Mouse (Mus musculus) CH12.LX (cell line): ENCODE measurements around the gene Ptges3. TPM values are rescaled to one million over a fixed set of nuclear protein-coding genes. Genes with fewer than 3 reads are reported as not detected.
A peak's percentile ranks its signal among the peaks of the same experiment; 100 is the strongest.

Experiments
- DNase-seq: peaks from one replicate; pipeline ENCODE4 v3.0.0-alpha.2; 2013; ENCODE audit errors: extremely low read depth
- H3K27ac ChIP-seq: 2 replicates; pipeline ENCODE4 v1.5.1; 2012; ENCODE audit warnings: low read depth, mild to moderate bottlenecking, control low read depth, moderate library complexity; ENCODE audit not compliant: insufficient read depth
- H3K27me3 ChIP-seq: replicated peaks from 2 replicates; pipeline ENCODE3; 2012; ENCODE audit warnings: inconsistent platforms
- H3K36me3 ChIP-seq, 2 experiments: replicated peaks in 1 of 2; 2 replicates each; pipeline versions ENCODE3 to v1.6.1; 2012; ENCODE audit warnings: inconsistent platforms in 1 of 2, low read length in 1 of 2, mild to moderate bottlenecking in 1 of 2, mixed read lengths in 1 of 2, moderate library complexity in 1 of 2; ENCODE audit not compliant: control insufficient read depth in 1 of 2, insufficient read depth in 1 of 2
- H3K4me1 ChIP-seq, 2 experiments: 2 replicates each; pipeline ENCODE4 v1.6.1; 2012; ENCODE audit warnings: inconsistent platforms in 1 of 2, moderate library complexity in 1 of 2; ENCODE audit not compliant: insufficient read depth in 2 of 2, control insufficient read depth in 1 of 2
- H3K4me2 ChIP-seq: 2 replicates; pipeline ENCODE4 v1.6.1; 2012; ENCODE audit warnings: low read depth, mild to moderate bottlenecking, control low read depth; ENCODE audit not compliant: poor library complexity, insufficient read depth, severe bottlenecking
- H3K4me3 ChIP-seq, 3 experiments: fragments of 150-350 bp in 1 of 3; sonication (generic) in 1 of 3; replicated peaks in 1 of 3; 2 replicates each; pipeline versions ENCODE3 to v1.5.1; 2011 to 2012; ENCODE audit warnings: low read depth in 2 of 3, low read length in 2 of 3, mild to moderate bottlenecking in 2 of 3, moderate library complexity in 2 of 3, control low read depth in 1 of 3, improper control_type of control experiment in 1 of 3, inconsistent platforms in 1 of 3, mixed read lengths in 1 of 3; ENCODE audit not compliant: poor library complexity in 1 of 3
- H3K79me2 ChIP-seq: replicated peaks from 2 replicates; pipeline ENCODE4 v1.6.1; 2012; ENCODE audit warnings: mild to moderate bottlenecking, moderate library complexity; ENCODE audit not compliant: control insufficient read depth, poor library complexity, insufficient read depth, severe bottlenecking; ENCODE audit errors: extremely low read depth
- H3K9ac ChIP-seq: 2 replicates; pipeline ENCODE4 v1.6.1; 2012; ENCODE audit warnings: low read depth, mild to moderate bottlenecking, control low read depth, moderate library complexity; ENCODE audit not compliant: insufficient read depth
- H3K9me3 ChIP-seq: replicated peaks from 2 replicates; pipeline ENCODE3; 2012; ENCODE audit warnings: low read length, inconsistent platforms, mixed read lengths
- CHD1 ChIP-seq: IDR thresholded peaks from 2 replicates; pipeline ENCODE4 v1.6.1; 2012; ENCODE audit warnings: low read depth, low read length, improper control_type of control experiment, inconsistent platforms
- ETS1 ChIP-seq: conservative IDR thresholded peaks from 2 replicates; pipeline ENCODE4 v1.6.1; 2012; ENCODE audit warnings: low read depth, mild to moderate bottlenecking, inconsistent platforms, low read length, improper control_type of control experiment, moderate library complexity
- GABPA ChIP-seq: IDR thresholded peaks from 2 replicates; pipeline ENCODE4 v1.6.1; 2012; ENCODE audit warnings: low read depth, low read length, improper control_type of control experiment, inconsistent platforms; ENCODE audit not compliant: insufficient replicate concordance
- HCFC1 ChIP-seq: IDR thresholded peaks from 2 replicates; pipeline ENCODE4 v1.6.1; 2012; ENCODE audit warnings: low read depth, mild to moderate bottlenecking, inconsistent platforms, low read length, improper control_type of control experiment
- IRF4 ChIP-seq: IDR thresholded peaks from 2 replicates; pipeline ENCODE4 v1.6.1; 2014; ENCODE audit warnings: low read depth, mild to moderate bottlenecking, inconsistent platforms, low read length, improper control_type of control experiment
- JUN ChIP-seq: IDR thresholded peaks from 2 replicates; pipeline ENCODE4 v1.6.1; 2011; ENCODE audit warnings: low read depth, mild to moderate bottlenecking, low read length, improper control_type of control experiment, moderate library complexity; ENCODE audit not compliant: insufficient read depth
- JUND ChIP-seq: conservative IDR thresholded peaks from 2 replicates; pipeline ENCODE4 v1.6.1; 2011; ENCODE audit warnings: low read depth, low read length, improper control_type of control experiment
- MAZ ChIP-seq: IDR thresholded peaks from 2 replicates; pipeline ENCODE4 v1.6.1; 2012; ENCODE audit warnings: low read depth, mild to moderate bottlenecking, inconsistent platforms, low read length, improper control_type of control experiment, moderate library complexity
- MXI1 ChIP-seq: IDR thresholded peaks from 2 replicates; pipeline ENCODE4 v1.6.1; 2011; ENCODE audit warnings: mild to moderate bottlenecking, low read depth, low read length, improper control_type of control experiment
- NRF1 ChIP-seq: IDR thresholded peaks from 2 replicates; pipeline ENCODE4 v1.6.1; 2014; ENCODE audit warnings: low read depth, mild to moderate bottlenecking, inconsistent platforms, low read length, improper control_type of control experiment, moderate library complexity
- PAX5 ChIP-seq: IDR thresholded peaks from 2 replicates; pipeline ENCODE4 v1.6.1; 2012; ENCODE audit warnings: low read length, inconsistent platforms, mixed read lengths
- POLR2A ChIP-seq: IDR thresholded peaks from 2 replicates; pipeline ENCODE4 v1.6.1; 2011; ENCODE audit warnings: low read depth, mild to moderate bottlenecking, improper control_type of control experiment, low read length
- RAD21 ChIP-seq: IDR thresholded peaks from 2 replicates; pipeline ENCODE4 v1.6.1; 2011; ENCODE audit warnings: low read depth, mild to moderate bottlenecking, low read length, improper control_type of control experiment, moderate library complexity
- RCOR1 ChIP-seq: conservative IDR thresholded peaks from 2 replicates; pipeline ENCODE4 v1.6.1; 2012; ENCODE audit warnings: low read depth, mild to moderate bottlenecking, inconsistent platforms, low read length, improper control_type of control experiment
- SIN3A ChIP-seq: IDR thresholded peaks from 2 replicates; pipeline ENCODE4 v1.6.1; 2012; ENCODE audit warnings: low read length, improper control_type of control experiment, inconsistent platforms
- TBP ChIP-seq: conservative IDR thresholded peaks from 2 replicates; pipeline ENCODE4 v1.6.1; 2011; ENCODE audit warnings: low read depth, low read length, improper control_type of control experiment
- TCF12 ChIP-seq: IDR thresholded peaks from 2 replicates; pipeline ENCODE4 v1.6.1; 2014; ENCODE audit warnings: low read depth, mild to moderate bottlenecking, inconsistent platforms, low read length, improper control_type of control experiment
- USF2 ChIP-seq: conservative IDR thresholded peaks from 2 replicates; pipeline ENCODE4 v1.6.1; 2011; ENCODE audit warnings: low read depth, low read length, improper control_type of control experiment
- ZC3H11A ChIP-seq: IDR thresholded peaks from 2 replicates; pipeline ENCODE4 v1.6.1; 2012; ENCODE audit warnings: low read depth, mild to moderate bottlenecking, inconsistent platforms, low read length, improper control_type of control experiment
- ZMIZ1 ChIP-seq: IDR thresholded peaks from 2 replicates; pipeline ENCODE4 v1.6.1; 2012; ENCODE audit warnings: low read depth, mild to moderate bottlenecking, inconsistent platforms, low read length, improper control_type of control experiment
- ZNF384 ChIP-seq: IDR thresholded peaks from 2 replicates; pipeline ENCODE4 v1.6.1; 2012; ENCODE audit warnings: low read depth, low read length, improper control_type of control experiment, inconsistent platforms
- dilution Hi-C: fragments of 300-500 bp; cut with MboI; formaldehyde crosslinking; loops from 2 replicates; pipeline ENCODE4 v1.14.3; 2020; ENCODE audit warnings: low sequenced_read_pairs; ENCODE audit not compliant: extremely low pct_unique_long_range_greater_than_20kb, extremely low pct_ligation_motif_present
- in situ Hi-C: fragments of 300-500 bp; cut with MboI; formaldehyde crosslinking; loops from 3 replicates; pipeline ENCODE4 v1.14.3; 2019; ENCODE audit warnings: low sequenced_read_pairs, low pct_ligation_motif_present, low pct_unique_long_range_greater_than_20kb, mixed read lengths
- polyA plus RNA-seq: library from polyadenylated mRNA; unstranded; fragments of >175 nt; gene quantifications from 2 replicates; pipeline ENCODE4 v1.2.1, GENCODE M21; 2012; ENCODE audit warnings: low read depth; ENCODE audit not compliant: insufficient read length
- total RNA-seq, 2 experiments: library from RNA; depleted of rRNA; stranded (reverse); fragments of 300-350 nt in 1 of 2; fragments of >200 nt in 1 of 2; gene quantifications; 2 replicates each; pipeline ENCODE4 v1.2.3; 2012 to 2014

Ptges3 gene
- total and polyA plus RNA-seq, 3 experiments: 124 to 274 (median 196) TPM

DNA sequence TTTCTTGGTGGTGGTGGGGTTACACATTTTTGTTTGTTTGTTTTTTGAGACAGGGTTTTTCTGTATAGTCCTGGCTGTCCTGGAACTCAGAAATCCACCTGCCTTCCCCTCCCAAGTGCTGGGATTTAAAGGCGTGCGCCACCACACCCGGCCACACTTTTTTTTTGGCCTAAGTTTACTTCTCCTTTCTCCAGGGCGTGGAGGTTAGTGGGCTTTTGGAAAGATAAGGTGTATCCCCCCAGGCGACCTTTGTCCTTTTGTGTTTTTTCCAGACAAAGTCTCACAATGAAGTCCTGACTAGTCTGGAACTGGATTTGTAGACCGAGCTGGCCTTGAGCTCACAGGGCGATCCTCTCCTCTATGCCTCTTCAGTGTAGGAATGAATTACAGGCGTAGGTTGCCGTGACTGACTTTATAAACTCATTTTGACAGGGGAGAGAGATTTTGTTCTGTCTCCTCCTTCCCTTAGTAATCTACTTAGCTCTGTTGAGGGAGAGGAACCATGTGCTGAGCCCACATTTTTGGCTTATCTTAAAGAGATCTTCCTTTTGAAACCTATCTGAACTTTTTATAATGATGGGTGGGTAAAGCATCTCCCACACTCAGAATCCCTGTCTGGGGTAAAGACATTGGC, 36.4 kb downstream of the Ptges3 start:
- dilution Hi-C loops: no loop called here
- no peak for DNase-seq
- no peak overlapping the region for H3K27ac ChIP-seq
- H3K4me3 ChIP-seq: peak overlapping the region in 2 of 3 experiments; percentile 29 to 78
- peaks cover 35% of the 10 kb centered on the region for H3K79me2 ChIP-seq
- no peak for TF ChIP-seq TCF12
- TF ChIP-seq HCFC1: no peak
- TF ChIP-seq JUND: no peak
- peak overlapping the region; percentile 64; the same call in 1 of the 2 replicates for H3K9ac ChIP-seq
- peaks cover 0 to 7% of the 10 kb centered on the region in 2 experiments for H3K36me3 ChIP-seq
- H3K27me3 ChIP-seq: no peaks in the 10 kb centered on the region
- no peaks in the 10 kb centered on the region for H3K9me3 ChIP-seq
- in situ Hi-C loops: loop anchor here (10.0 kb wide), 1 partner anchor 50 kb away; no protein-coding TSS in a partner anchor
- peaks cover 4 to 44% of the 10 kb centered on the region in 2 experiments; a peak in 3 of 4 replicates for H3K4me1 ChIP-seq
- H3K4me2 ChIP-seq: peak overlapping the region; percentile 74

DNA sequence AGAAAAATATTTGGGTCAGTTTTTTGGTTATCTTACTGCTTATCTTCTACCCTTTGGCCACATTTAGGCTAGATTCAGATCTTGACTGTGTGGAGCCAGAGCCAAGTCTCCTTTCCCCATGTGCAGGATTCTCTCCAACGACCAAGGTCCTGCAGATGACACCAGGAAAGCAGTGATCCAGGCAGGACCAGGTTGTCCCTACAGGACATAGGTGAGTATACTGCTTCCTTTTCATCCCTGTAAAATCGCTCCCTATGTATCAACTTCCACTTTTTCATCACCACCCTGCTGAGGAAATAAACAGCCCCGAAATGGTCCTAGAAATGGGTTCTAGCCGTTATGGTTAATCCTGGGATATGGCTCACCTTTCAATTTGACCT, 37.5 kb downstream of the Ptges3 start:
- peak overlapping the region; percentile 18 to 84 (median 50) for H3K4me3 ChIP-seq
- H3K36me3 ChIP-seq: peaks cover 0 to 11% of the 10 kb centered on the region in 2 experiments
- H3K4me2 ChIP-seq: peak overlapping the region; percentile 81
- H3K79me2 ChIP-seq: peaks cover 45% of the 10 kb centered on the region
- in situ Hi-C loops: loop anchor here (10.0 kb wide), 1 partner anchor 48 kb away; no protein-coding TSS in a partner anchor
- no peaks in the 10 kb centered on the region for H3K9me3 ChIP-seq
- DNase-seq: no peak
- H3K4me1 ChIP-seq: peaks cover 4 to 42% of the 10 kb centered on the region in 2 experiments; a peak in 3 of 4 replicates
- dilution Hi-C loops: no loop called here
- no peak for TF ChIP-seq GABPA
- no peak for TF ChIP-seq ETS1
- TF ChIP-seq USF2: no peak
- TF ChIP-seq JUN: no peak
- TF ChIP-seq ZNF384: no peak
- no peak for TF ChIP-seq ZC3H11A
- TF ChIP-seq JUND: no peak
- TF ChIP-seq CHD1: no peak
- no peak for TF ChIP-seq ZMIZ1
- TF ChIP-seq POLR2A: no peak
- no peak for TF ChIP-seq SIN3A
- TF ChIP-seq MXI1: no peak
- TF ChIP-seq RCOR1: no peak
- TF ChIP-seq NRF1: no peak
- no peak for TF ChIP-seq TBP
- no peak for TF ChIP-seq HCFC1
- TF ChIP-seq PAX5: no peak
- no peak for TF ChIP-seq RAD21
- TF ChIP-seq IRF4: no peak
- no peak for TF ChIP-seq MAZ
- H3K9ac ChIP-seq: peak overlapping the region; percentile 31; the same call in 1 of the 2 replicates
- no peak overlapping the region for H3K27ac ChIP-seq
- H3K27me3 ChIP-seq: no peaks in the 10 kb centered on the region
